In genomic region chr5:107289234-107289764, GRCm38 (mm10) we compare ENCODE assay signal across 8 mouse cellular contexts. TPM values are rescaled to one million over a fixed set of nuclear protein-coding genes. Genes with fewer than 3 reads are reported as not detected.
DNase-seq lines count a peak whose midpoint lies in the region; ATAC-seq and TF ChIP-seq lines count a peak whose summit lies in the region.

Tgfbr3 (minus strand) TSS chr5:107289629.

- peak; percentile 42; the same call in 1 of the 2 replicates for TF ChIP-seq POLR2A in cortical plate, adult 2 months (IDR thresholded peaks at IDR 0.05; ENCODE audit: extremely low read depth, insufficient read depth, low read length)

- peak within 1 kb of the TSS; percentile 68 for H3K27ac ChIP-seq in cortical plate, adult 2 months (ENCODE audit: insufficient read depth, low read length)

- no peak for TF ChIP-seq CTCF in cortical plate, adult 2 months (IDR thresholded peaks at IDR 0.05; ENCODE audit: extremely low read depth, insufficient read depth, low read length)

- DNase-seq in adrenal gland, adult 2 months = peak; percentile 96
- peak; percentile 89 for DNase-seq in gastrocnemius, postnatal 25 days
- peak; percentile 67 to 73 for DNase-seq in left cerebral cortex, postnatal 25 days (ENCODE audit: low spot score in 2 of 2)
- DNase-seq in right cerebral cortex, postnatal 4 days = peak; percentile 72
- peak; percentile 85 to 89 for DNase-seq in urinary bladder, postnatal 4 days (ENCODE audit: low spot score in 2 of 2)

- H3K4me3 ChIP-seq in cortical plate, adult 2 months (ENCODE audit: insufficient read depth, low read length) = peak within 1 kb of the TSS; percentile 98

- peak; percentile 68 for ATAC-seq in inflammation-experienced regulatory T-cells, adult 6 months
- peak; percentile 66 for ATAC-seq in megakaryocyte-erythroid progenitor cell, adult 5-6 weeks (replicated peaks; ENCODE audit: low FRiP score, low TSS enrichment, poor library complexity, severe bottlenecking)

- H3K4me1 ChIP-seq in cortical plate, adult 2 months (ENCODE audit: control insufficient read depth, insufficient read depth, low read length) = no peaks in the 10 kb centered on the region

- intact Hi-C loops in left cerebral cortex, postnatal 25 days (cut with DNase I) = loop anchor here (5.0 to 10.0 kb wide), 2 partner anchors 122 to 294 kb away; no protein-coding TSS in a partner anchor

RNA-seq across cellular contexts. Expression of gene Tgfbr3, which starts in this region (rescaled TPM):
- 100 to 1,000 TPM; 206 to 233 TPM for total RNA-seq in adrenal gland, adult 2 months (2021)
- 133 and 171 TPM in 2 replicates for polyA plus RNA-seq in adrenal gland, adult 2 months (2012; rRNA removed)
- polyA plus RNA-seq in cortical plate, adult 2 months (2012; rRNA removed) = 6.0 and 6.1 TPM in 2 replicates
- 10 to 100 TPM; 13.6 to 20.1 TPM for total RNA-seq in gastrocnemius, postnatal 25 days (2021)
- polyA plus RNA-seq in inflammation-experienced regulatory T-cells, adult 6 months (2017; shearing (Covaris generic)) = 10 to 100 TPM in 2 of 3 experiments, 1 to 10 TPM in 1; 2.1 to 17.2 (median 11.8) TPM
- total RNA-seq in left cerebral cortex, postnatal 25 days (2021) = 1 to 10 TPM; 7.8 to 9.9 TPM
- total RNA-seq in megakaryocyte-erythroid progenitor cell, adult 5-6 weeks (2014; fragmentation: Nextera tagmentation) = 28.8 and 36.5 TPM in 2 replicates
- 25.6 and 35.5 TPM in 2 replicates for total RNA-seq in megakaryocyte-erythroid progenitor cell, adult 5-6 weeks (2017)

Comparison
In these comparisons a context has a peak if more than half of its experiments do, and no peak if none do; other contexts are left out.
1. Peak in every context shown above with its lines: DNase-seq, ATAC-seq, H3K4me3 ChIP-seq and H3K27ac ChIP-seq.
2. RNA of gene Tgfbr3 (total RNA-seq): 206 to 233 TPM in adrenal gland, adult 2 months; 25.6 to 36.5 TPM in megakaryocyte-erythroid progenitor cell, adult 5-6 weeks, 13.6 to 20.1 TPM in gastrocnemius, postnatal 25 days and 7.8 to 9.9 TPM in left cerebral cortex, postnatal 25 days; every median in the first group is over 4 times any median in the second.